Mouse (Mus musculus): ENCODE measurements at regions not wholly inside any gene's neighbourhood (a gene's known extent, or its start where the extent isn't known, plus 50 kb on each side); places are given as distances from the start of the nearest gene placed in this dataset.

GRCm38 (mm10) chr3:143569930-143570329, 635.1 kb downstream of the Lmo4 start:
- H3K9me3 ChIP-seq (replicated peaks; ENCODE audit: control insufficient read depth, insufficient read depth, low read length, poor library complexity, severe bottlenecking): no peaks in the 10 kb centered on the region
- no peaks in the 10 kb centered on the region for H3K36me3 ChIP-seq (ENCODE audit: control insufficient read depth, insufficient read depth, low read length, poor library complexity, severe bottlenecking)
- no peak overlapping the region for H3K27ac ChIP-seq (ENCODE audit: insufficient read depth, low read length)
- TF ChIP-seq EP300 (IDR thresholded peaks at IDR 0.05; ENCODE audit: insufficient read depth, low read depth, low read length): no peak
- no peak for TF ChIP-seq CTCF (IDR thresholded peaks at IDR 0.05; ENCODE audit: low read depth, low read length)
- no peak for TF ChIP-seq POLR2A (IDR thresholded peaks at IDR 0.05; ENCODE audit: insufficient read depth, low read length)
- no peak overlapping the region for H3K4me3 ChIP-seq (ENCODE audit: low read depth, low read length)
- no peaks in the 10 kb centered on the region for H3K27me3 ChIP-seq (ENCODE audit: control insufficient read depth, insufficient read depth, low read length, poor library complexity, severe bottlenecking)
- no peak overlapping the region for H3K9ac ChIP-seq (ENCODE audit: low read depth, poor library complexity, severe bottlenecking)
- no peaks in the 10 kb centered on the region for H3K4me1 ChIP-seq (ENCODE audit: control insufficient read depth, insufficient read depth, low read length)

- Histone ChIP-seq H3K9me3 (replicated peaks; ENCODE audit: control insufficient read depth, insufficient read depth, low read length, poor library complexity, severe bottlenecking) (no peaks in the 10 kb centered on the region), H3K9ac (ENCODE audit: low read depth, poor library complexity, severe bottlenecking) (no peak overlapping the region), H3K4me1 (ENCODE audit: control insufficient read depth, insufficient read depth, low read length) (no peaks in the 10 kb centered on the region), H3K36me3 (ENCODE audit: control insufficient read depth, insufficient read depth, low read length, poor library complexity, severe bottlenecking) (no peaks in the 10 kb centered on the region), H3K27me3 (ENCODE audit: control insufficient read depth, insufficient read depth, low read length, poor library complexity, severe bottlenecking) (no peaks in the 10 kb centered on the region), H3K27ac (ENCODE audit: insufficient read depth, low read length) (no peak overlapping the region), H3K4me3 (ENCODE audit: low read depth, low read length) (no peak overlapping the region)
- TF ChIP-seq EP300 (IDR thresholded peaks at IDR 0.05; ENCODE audit: insufficient read depth, low read depth, low read length) (no peak), POLR2A (IDR thresholded peaks at IDR 0.05; ENCODE audit: insufficient read depth, low read length) (no peak), CTCF (IDR thresholded peaks at IDR 0.05; ENCODE audit: low read depth, low read length) (no peak)
Measured at GRCm38 (mm10) chr3:143565067-143565466, 640.0 kb downstream of the Lmo4 start.

- TF ChIP-seq EP300 (IDR thresholded peaks at IDR 0.05; ENCODE audit: insufficient read depth, low read depth, low read length): no peak
- TF ChIP-seq POLR2A (IDR thresholded peaks at IDR 0.05; ENCODE audit: insufficient read depth, low read length): no peak
- no peak for TF ChIP-seq CTCF (IDR thresholded peaks at IDR 0.05; ENCODE audit: low read depth, low read length)
- Histone ChIP-seq H3K27me3 (ENCODE audit: control insufficient read depth, insufficient read depth, low read length, poor library complexity, severe bottlenecking) (no peaks in the 10 kb centered on the region), H3K9ac (ENCODE audit: low read depth, poor library complexity, severe bottlenecking) (no peak overlapping the region), H3K4me1 (ENCODE audit: control insufficient read depth, insufficient read depth, low read length) (no peaks in the 10 kb centered on the region), H3K36me3 (ENCODE audit: control insufficient read depth, insufficient read depth, low read length, poor library complexity, severe bottlenecking) (no peaks in the 10 kb centered on the region), H3K9me3 (replicated peaks; ENCODE audit: control insufficient read depth, insufficient read depth, low read length, poor library complexity, severe bottlenecking) (no peaks in the 10 kb centered on the region; the same call in 1 of the 2 replicates), H3K4me3 (ENCODE audit: low read depth, low read length) (no peak overlapping the region), H3K27ac (ENCODE audit: insufficient read depth, low read length) (no peak overlapping the region)
Measured at GRCm38 (mm10) chr3:143542811-143543210, 661.0 kb upstream of the Pkn2 start.

- no peak overlapping the region for H3K27ac ChIP-seq (ENCODE audit: insufficient read depth, low read length)
- no peaks in the 10 kb centered on the region for H3K9me3 ChIP-seq (replicated peaks; ENCODE audit: control insufficient read depth, insufficient read depth, low read length, poor library complexity, severe bottlenecking)
- no peaks in the 10 kb centered on the region for H3K4me1 ChIP-seq (ENCODE audit: control insufficient read depth, insufficient read depth, low read length)
- TF ChIP-seq POLR2A (IDR thresholded peaks at IDR 0.05; ENCODE audit: insufficient read depth, low read length): no peak
- no peak for TF ChIP-seq EP300 (IDR thresholded peaks at IDR 0.05; ENCODE audit: insufficient read depth, low read depth, low read length)
- no peak for TF ChIP-seq CTCF (IDR thresholded peaks at IDR 0.05; ENCODE audit: low read depth, low read length)
- H3K36me3 ChIP-seq (ENCODE audit: control insufficient read depth, insufficient read depth, low read length, poor library complexity, severe bottlenecking): no peaks in the 10 kb centered on the region
- H3K9ac ChIP-seq (ENCODE audit: low read depth, poor library complexity, severe bottlenecking): no peak overlapping the region
- no peak overlapping the region for H3K4me3 ChIP-seq (ENCODE audit: low read depth, low read length)
- no peaks in the 10 kb centered on the region for H3K27me3 ChIP-seq (ENCODE audit: control insufficient read depth, insufficient read depth, low read length, poor library complexity, severe bottlenecking)
Measured at GRCm38 (mm10) chr3:143527982-143528381, 646.2 kb upstream of the Pkn2 start.

- H3K9me3 ChIP-seq (replicated peaks; ENCODE audit: control insufficient read depth, insufficient read depth, low read length, poor library complexity, severe bottlenecking): no peaks in the 10 kb centered on the region
- H3K4me1 ChIP-seq (ENCODE audit: control insufficient read depth, insufficient read depth, low read length): no peaks in the 10 kb centered on the region
- TF ChIP-seq EP300 (IDR thresholded peaks at IDR 0.05; ENCODE audit: insufficient read depth, low read depth, low read length) (no peak), CTCF (IDR thresholded peaks at IDR 0.05; ENCODE audit: low read depth, low read length) (no peak), POLR2A (IDR thresholded peaks at IDR 0.05; ENCODE audit: insufficient read depth, low read length) (no peak)
- H3K27me3 ChIP-seq (ENCODE audit: control insufficient read depth, insufficient read depth, low read length, poor library complexity, severe bottlenecking): no peaks in the 10 kb centered on the region
- H3K9ac ChIP-seq (ENCODE audit: low read depth, poor library complexity, severe bottlenecking): no peak overlapping the region
- no peak overlapping the region for H3K4me3 ChIP-seq (ENCODE audit: low read depth, low read length)
- H3K27ac ChIP-seq (ENCODE audit: insufficient read depth, low read length): no peak overlapping the region
- H3K36me3 ChIP-seq (ENCODE audit: control insufficient read depth, insufficient read depth, low read length, poor library complexity, severe bottlenecking): no peaks in the 10 kb centered on the region
Measured at GRCm38 (mm10) chr3:143527274-143527673, 645.5 kb upstream of the Pkn2 start.

- H3K36me3 ChIP-seq (ENCODE audit: control insufficient read depth, insufficient read depth, low read length, poor library complexity, severe bottlenecking): no peaks in the 10 kb centered on the region
- H3K9me3 ChIP-seq (replicated peaks; ENCODE audit: control insufficient read depth, insufficient read depth, low read length, poor library complexity, severe bottlenecking): no peaks in the 10 kb centered on the region
- H3K9ac ChIP-seq (ENCODE audit: low read depth, poor library complexity, severe bottlenecking): no peak overlapping the region
- no peaks in the 10 kb centered on the region for H3K4me1 ChIP-seq (ENCODE audit: control insufficient read depth, insufficient read depth, low read length)
- TF ChIP-seq EP300 (IDR thresholded peaks at IDR 0.05; ENCODE audit: insufficient read depth, low read depth, low read length): no peak
- no peak for TF ChIP-seq CTCF (IDR thresholded peaks at IDR 0.05; ENCODE audit: low read depth, low read length)
- TF ChIP-seq POLR2A (IDR thresholded peaks at IDR 0.05; ENCODE audit: insufficient read depth, low read length): no peak
- H3K4me3 ChIP-seq (ENCODE audit: low read depth, low read length): no peak overlapping the region
- no peak overlapping the region for H3K27ac ChIP-seq (ENCODE audit: insufficient read depth, low read length)
- no peaks in the 10 kb centered on the region for H3K27me3 ChIP-seq (ENCODE audit: control insufficient read depth, insufficient read depth, low read length, poor library complexity, severe bottlenecking)
Measured at GRCm38 (mm10) chr3:143512517-143513249, 630.9 kb upstream of the Pkn2 start.
